In genomic region chr15:77822057-77822466, GRCm38 (mm10) we compare ENCODE assay signal across 12 mouse cellular contexts. TPM values are rescaled to one million over a fixed set of nuclear protein-coding genes. Genes with fewer than 3 reads are reported as not detected.
DNase-seq lines count a peak whose midpoint lies in the region; ATAC-seq lines count a peak whose summit lies in the region.
"Had no signal": no experiment of that assay in that cellular context is flagged by ENCODE, and none has a peak within 500 bp of the region (broad histone marks: within the 10 kb centered on the region; RNA-seq: fewer than 3 reads in every experiment).

No protein-coding gene starts in this region.

- peaks cover 96% of the 10 kb centered on the region for H3K4me1 ChIP-seq in heart, embryonic 12.5 days (replicated peaks)
- H3K4me1 ChIP-seq in limb, embryonic 10.5 days = peaks cover 57% of the 10 kb centered on the region

- H3K9ac ChIP-seq in heart, embryonic 12.5 days = peak overlapping the region; percentile 14; the same call in 1 of the 2 replicates
- H3K9ac ChIP-seq: midbrain, embryonic 15.5 days had no signal

- peak overlapping the region; percentile 94 for H3K27ac ChIP-seq in heart, embryonic 12.5 days (ENCODE audit: poor library complexity, severe bottlenecking)
- peak overlapping the region; percentile 53 for H3K27ac ChIP-seq in limb, embryonic 10.5 days
- H3K27ac ChIP-seq: midbrain, embryonic 15.5 days had no signal

- H3K36me3 ChIP-seq in heart, embryonic 12.5 days = no peaks in the 10 kb centered on the region
- H3K36me3 ChIP-seq in limb, embryonic 10.5 days = 0 out of 2 replicates have a peak, but pooled peaks cover 9% of the 10 kb centered on the region
- H3K36me3 ChIP-seq: midbrain, embryonic 15.5 days had no signal

- no peak overlapping the region for H3K4me3 ChIP-seq in heart, embryonic 12.5 days
- no peak overlapping the region for H3K4me3 ChIP-seq in limb, embryonic 10.5 days
- H3K4me3 ChIP-seq: midbrain, embryonic 15.5 days had no signal

- WGBS in heart, embryonic 12.5 days = 42% methylated on average over 5 of the region's 5 CpGs
- 49% methylated on average over 5 of the region's 5 CpGs for WGBS in limb, embryonic 10.5 days

- H3K4me2 ChIP-seq in heart, embryonic 12.5 days = 0 out of 2 replicates have a peak overlapping the region, but pooled peaks have one; percentile 25
- H3K4me2 ChIP-seq: midbrain, embryonic 15.5 days had no signal

- H3K27me3 ChIP-seq in heart, embryonic 12.5 days (replicated peaks) = no peaks in the 10 kb centered on the region
- H3K27me3 ChIP-seq in limb, embryonic 10.5 days (ENCODE audit: low read depth, poor library complexity, severe bottlenecking) = no peaks in the 10 kb centered on the region
- H3K27me3 ChIP-seq: midbrain, embryonic 15.5 days had no signal

- no peak for DNase-seq in heart, postnatal 36 days
- DNase-seq in limb, embryonic 10.5 days (ENCODE audit: low spot score) = no peak
- peak; percentile 65 to 80 for DNase-seq in lung, postnatal 4 days
- DNase-seq in cerebellum, postnatal 4 days (ENCODE audit: low spot score in 2 of 2) = no peak
- no peak for DNase-seq in B cell, adult 2 months
- no peak for DNase-seq in spleen, postnatal 14 days (ENCODE audit: low spot score in 2 of 2)
- DNase-seq: gastrocnemius, postnatal 14 days; right cerebral cortex, postnatal 4 days had no signal

- H3K9me3 ChIP-seq in heart, embryonic 12.5 days (replicated peaks) = no peaks in the 10 kb centered on the region
- no peaks in the 10 kb centered on the region for H3K9me3 ChIP-seq in limb, embryonic 10.5 days (replicated peaks)
- H3K9me3 ChIP-seq: G1E; midbrain, embryonic 15.5 days had no signal

- no peak for ATAC-seq in heart, embryonic 12.5 days (ENCODE audit: insufficient number of reproducible peaks, low FRiP score)
- ATAC-seq in erythroblast, adult 5-6 weeks (replicated peaks; ENCODE audit: low FRiP score, poor library complexity, severe bottlenecking) = peak; percentile 59; the same call in 1 of the 2 replicates
- ATAC-seq: midbrain, embryonic 15.5 days had no signal

- intact Hi-C loops in heart, postnatal 36 days (cut with DNase I) = no loop called here

RNA-seq across cellular contexts. Expression of gene Myh9, which starts 19.9 kb away (rescaled TPM):
- 41.9 and 42.0 TPM in 2 replicates for polyA plus RNA-seq in heart, embryonic 12.5 days (2016; fragmentation: Nextera tagmentation; extraction: Ambion mirVana)
- 100 to 1,000 TPM; 105 to 110 TPM for total RNA-seq in heart, postnatal 36 days (2021)
- total RNA-seq in erythroblast, adult 5-6 weeks (2015; ENCODE audit: low replicate concordance) = 105 and 110 TPM in 2 replicates
- 158 and 246 TPM in 2 replicates for total RNA-seq in erythroblast, adult 5-6 weeks (2017; ENCODE audit: low replicate concordance)
- polyA plus RNA-seq in limb, embryonic 10.5 days (2016; fragmentation: Nextera tagmentation; extraction: Ambion mirVana) = 30.6 and 39.2 TPM in 2 replicates

Comparison
In these comparisons a context has a peak if more than half of its experiments do, and no peak if none do; other contexts are left out.
1. DNase-seq: peak in lung, postnatal 4 days (2 of 2); none in heart, postnatal 36 days (0 of 2), limb, embryonic 10.5 days (single experiment), cerebellum, postnatal 4 days (0 of 2), B cell, adult 2 months (0 of 2) and spleen, postnatal 14 days (0 of 2).